Mouse (Mus musculus) testis, adult 2 months (tissue): ENCODE data around the gene Mtmr2. TPM values are rescaled to one million over a fixed set of nuclear protein-coding genes. Genes with fewer than 3 reads are reported as not detected.
A peak's percentile ranks its signal among the peaks of the same experiment; 100 is the strongest.

Experiments
- H3K27ac ChIP-seq: fragments of 200-500 bp; 2 replicates; pipeline ENCODE4 v1.5.1; 2012; ENCODE audit warnings: low read depth, low read length; ENCODE audit not compliant: control insufficient read depth, insufficient read depth
- H3K27me3 ChIP-seq: fragments of 200-500 bp; 2 replicates; pipeline ENCODE4 v1.6.1; 2012; ENCODE audit warnings: mild to moderate bottlenecking, low read length, moderate library complexity; ENCODE audit not compliant: control insufficient read depth, insufficient read depth
- H3K36me3 ChIP-seq: fragments of 200-500 bp; 2 replicates; pipeline ENCODE4 v1.6.1; 2012; ENCODE audit warnings: mild to moderate bottlenecking, low read length; ENCODE audit not compliant: control insufficient read depth, insufficient read depth
- H3K4me1 ChIP-seq: fragments of 200-500 bp; 2 replicates; pipeline ENCODE4 v1.6.1; 2012; ENCODE audit warnings: low read length; ENCODE audit not compliant: control insufficient read depth, insufficient read depth
- H3K4me3 ChIP-seq: fragments of 200-500 bp; 2 replicates; pipeline ENCODE4 v1.5.1; 2012; ENCODE audit warnings: low read depth, mild to moderate bottlenecking, low read length, moderate library complexity, mixed read lengths; ENCODE audit not compliant: control insufficient read depth
- CTCF ChIP-seq: fragments of 200-500 bp; IDR thresholded peaks from 2 replicates; pipeline ENCODE4 v1.5.1; 2012; ENCODE audit warnings: low read depth, mild to moderate bottlenecking, inconsistent platforms, low read length, moderate library complexity; ENCODE audit not compliant: control insufficient read depth, insufficient read depth, insufficient replicate concordance
- POLR2A ChIP-seq: fragments of 200-500 bp; IDR thresholded peaks from 2 replicates; pipeline ENCODE4 v1.6.1; 2012; ENCODE audit warnings: low read depth, mild to moderate bottlenecking, inconsistent platforms, low read length, moderate library complexity; ENCODE audit not compliant: control insufficient read depth
- polyA plus RNA-seq: library from polyadenylated mRNA; depleted of rRNA; stranded (reverse); fragments of >200 nt; gene quantifications from 2 replicates; pipeline ENCODE4 v1.2.3, GENCODE M21; 2012

The Mtmr2 gene
- polyA plus RNA-seq, 1 experiment, result 22.1 TPM

- Histone ChIP-seq H3K4me3 (no peak overlapping the region), H3K4me1 (0 out of 2 replicates have a peak, but pooled peaks cover 2% of the 10 kb centered on the region), H3K27ac (no peak overlapping the region), H3K27me3 (no peaks in the 10 kb centered on the region), H3K36me3 (no peaks in the 10 kb centered on the region)
- no peak for TF ChIP-seq POLR2A
- TF ChIP-seq CTCF, result 0 out of 2 replicates have a peak, but pooled peaks have one; percentile 24
Measured at GRCm38 (mm10) chr9:13716316-13717099, 31.7 kb upstream of the Mtmr2 start.

GRCm38 (mm10) chr9:13748798-13749674, 826 bp downstream of the Mtmr2 start:
- Histone ChIP-seq H3K36me3 (no peaks in the 10 kb centered on the region), H3K27me3 (no peaks in the 10 kb centered on the region), H3K4me1 (no peaks in the 10 kb centered on the region), H3K4me3 (peak overlapping the region; percentile 92), H3K27ac (peak overlapping the region; percentile 98)
- TF ChIP-seq CTCF (no peak), POLR2A (peak; percentile 94)

GRCm38 (mm10) chr9:13749675-13749998, 1.4 kb downstream of the Mtmr2 start:
- Histone ChIP-seq H3K4me3 (peak overlapping the region; percentile 92), H3K36me3 (no peaks in the 10 kb centered on the region), H3K4me1 (no peaks in the 10 kb centered on the region), H3K27ac (peak overlapping the region; percentile 76), H3K27me3 (no peaks in the 10 kb centered on the region)
- TF ChIP-seq CTCF, result no peak
- TF ChIP-seq POLR2A, result no peak

GRCm38 (mm10) chr9:13752543-13752942, 4.3 kb downstream of the Mtmr2 start:
- Histone ChIP-seq H3K27me3 (no peaks in the 10 kb centered on the region), H3K27ac (no peak overlapping the region), H3K4me1 (no peaks in the 10 kb centered on the region), H3K4me3 (no peak overlapping the region), H3K36me3 (no peaks in the 10 kb centered on the region)
- TF ChIP-seq CTCF (no peak), POLR2A (no peak)

GRCm38 (mm10) chr9:13760430-13760829, 12.2 kb downstream of the Mtmr2 start:
- H3K4me3 ChIP-seq, result no peak overlapping the region
- no peak for TF ChIP-seq POLR2A
- no peak overlapping the region for H3K27ac ChIP-seq
- no peaks in the 10 kb centered on the region for H3K36me3 ChIP-seq
- no peaks in the 10 kb centered on the region for H3K27me3 ChIP-seq
- H3K4me1 ChIP-seq, result no peaks in the 10 kb centered on the region

GRCm38 (mm10) chr9:13765624-13766023, 17.4 kb downstream of the Mtmr2 start:
- Histone ChIP-seq H3K4me3 (no peak overlapping the region), H3K27me3 (no peaks in the 10 kb centered on the region), H3K36me3 (no peaks in the 10 kb centered on the region), H3K4me1 (no peaks in the 10 kb centered on the region), H3K27ac (no peak overlapping the region)
- TF ChIP-seq POLR2A, result no peak
- TF ChIP-seq CTCF, result no peak

GRCm38 (mm10) chr9:13766570-13766969, 18.4 kb downstream of the Mtmr2 start:
- Histone ChIP-seq H3K27me3 (no peaks in the 10 kb centered on the region), H3K4me3 (no peak overlapping the region), H3K27ac (no peak overlapping the region), H3K4me1 (no peaks in the 10 kb centered on the region), H3K36me3 (no peaks in the 10 kb centered on the region)
- no peak for TF ChIP-seq CTCF
- no peak for TF ChIP-seq POLR2A
